Mouse (Mus musculus) CH12.LX (cell line): ENCODE results near the gene Atp5g2. TPM values are rescaled to one million over a fixed set of nuclear protein-coding genes. Genes with fewer than 3 reads are reported as not detected.
A peak's percentile ranks its signal among the peaks of the same experiment; 100 is the strongest.

Experiments
- DNase-seq: peaks from one replicate; pipeline ENCODE4 v3.0.0-alpha.2; 2013; ENCODE audit errors: extremely low read depth
- H3K27ac ChIP-seq: 2 replicates; pipeline ENCODE4 v1.5.1; 2012; ENCODE audit warnings: low read depth, mild to moderate bottlenecking, control low read depth, moderate library complexity; ENCODE audit not compliant: insufficient read depth
- H3K27me3 ChIP-seq: replicated peaks from 2 replicates; pipeline ENCODE3; 2012; ENCODE audit warnings: inconsistent platforms
- H3K36me3 ChIP-seq, 2 experiments: replicated peaks in 1 of 2; 2 replicates each; pipeline versions ENCODE3 to v1.6.1; 2012; ENCODE audit warnings: inconsistent platforms in 1 of 2, low read length in 1 of 2, mild to moderate bottlenecking in 1 of 2, mixed read lengths in 1 of 2, moderate library complexity in 1 of 2; ENCODE audit not compliant: control insufficient read depth in 1 of 2, insufficient read depth in 1 of 2
- H3K4me1 ChIP-seq, 2 experiments: 2 replicates each; pipeline ENCODE4 v1.6.1; 2012; ENCODE audit warnings: inconsistent platforms in 1 of 2, moderate library complexity in 1 of 2; ENCODE audit not compliant: insufficient read depth in 2 of 2, control insufficient read depth in 1 of 2
- H3K4me2 ChIP-seq: 2 replicates; pipeline ENCODE4 v1.6.1; 2012; ENCODE audit warnings: low read depth, mild to moderate bottlenecking, control low read depth; ENCODE audit not compliant: poor library complexity, insufficient read depth, severe bottlenecking
- H3K4me3 ChIP-seq, 3 experiments: fragments of 150-350 bp in 1 of 3; sonication (generic) in 1 of 3; replicated peaks in 1 of 3; 2 replicates each; pipeline versions ENCODE3 to v1.5.1; 2011 to 2012; ENCODE audit warnings: low read depth in 2 of 3, low read length in 2 of 3, mild to moderate bottlenecking in 2 of 3, moderate library complexity in 2 of 3, control low read depth in 1 of 3, improper control_type of control experiment in 1 of 3, inconsistent platforms in 1 of 3, mixed read lengths in 1 of 3; ENCODE audit not compliant: poor library complexity in 1 of 3
- H3K79me2 ChIP-seq: replicated peaks from 2 replicates; pipeline ENCODE4 v1.6.1; 2012; ENCODE audit warnings: mild to moderate bottlenecking, moderate library complexity; ENCODE audit not compliant: control insufficient read depth, poor library complexity, insufficient read depth, severe bottlenecking; ENCODE audit errors: extremely low read depth
- H3K9ac ChIP-seq: 2 replicates; pipeline ENCODE4 v1.6.1; 2012; ENCODE audit warnings: low read depth, mild to moderate bottlenecking, control low read depth, moderate library complexity; ENCODE audit not compliant: insufficient read depth
- H3K9me3 ChIP-seq: replicated peaks from 2 replicates; pipeline ENCODE3; 2012; ENCODE audit warnings: low read length, inconsistent platforms, mixed read lengths
- CTCF ChIP-seq, 2 experiments: IDR thresholded peaks in 1 of 2; conservative IDR thresholded peaks in 1 of 2; 2 replicates each; pipeline ENCODE4 v1.5.1; 2011 to 2012; ENCODE audit warnings: low read depth in 2 of 2, low read length in 2 of 2, improper control_type of control experiment in 1 of 2, inconsistent platforms in 1 of 2, mild to moderate bottlenecking in 1 of 2, moderate library complexity in 1 of 2
- JUN ChIP-seq: IDR thresholded peaks from 2 replicates; pipeline ENCODE4 v1.6.1; 2011; ENCODE audit warnings: low read depth, mild to moderate bottlenecking, low read length, improper control_type of control experiment, moderate library complexity; ENCODE audit not compliant: insufficient read depth
- MYC ChIP-seq: IDR thresholded peaks from 2 replicates; pipeline ENCODE4 v1.6.1; 2011; ENCODE audit warnings: low read depth, mild to moderate bottlenecking, improper control_type of control experiment, low read length
- PAX5 ChIP-seq: IDR thresholded peaks from 2 replicates; pipeline ENCODE4 v1.6.1; 2012; ENCODE audit warnings: low read length, inconsistent platforms, mixed read lengths
- TBP ChIP-seq: conservative IDR thresholded peaks from 2 replicates; pipeline ENCODE4 v1.6.1; 2011; ENCODE audit warnings: low read depth, low read length, improper control_type of control experiment
- UBTF ChIP-seq: IDR thresholded peaks from 2 replicates; pipeline ENCODE4 v1.6.1; 2012; ENCODE audit warnings: low read depth, mild to moderate bottlenecking, inconsistent platforms, low read length, improper control_type of control experiment, moderate library complexity
- ZNF384 ChIP-seq: IDR thresholded peaks from 2 replicates; pipeline ENCODE4 v1.6.1; 2012; ENCODE audit warnings: low read depth, low read length, improper control_type of control experiment, inconsistent platforms
- dilution Hi-C: fragments of 300-500 bp; cut with MboI; formaldehyde crosslinking; loops from 2 replicates; pipeline ENCODE4 v1.14.3; 2020; ENCODE audit warnings: low sequenced_read_pairs; ENCODE audit not compliant: extremely low pct_unique_long_range_greater_than_20kb, extremely low pct_ligation_motif_present
- in situ Hi-C: fragments of 300-500 bp; cut with MboI; formaldehyde crosslinking; loops from 3 replicates; pipeline ENCODE4 v1.14.3; 2019; ENCODE audit warnings: low sequenced_read_pairs, low pct_ligation_motif_present, low pct_unique_long_range_greater_than_20kb, mixed read lengths
- polyA plus RNA-seq: library from polyadenylated mRNA; unstranded; fragments of >175 nt; gene quantifications from 2 replicates; pipeline ENCODE4 v1.2.1, GENCODE M21; 2012; ENCODE audit warnings: low read depth; ENCODE audit not compliant: insufficient read length
- total RNA-seq, 2 experiments: library from RNA; depleted of rRNA; stranded (reverse); fragments of 300-350 nt in 1 of 2; fragments of >200 nt in 1 of 2; gene quantifications; 2 replicates each; pipeline ENCODE4 v1.2.3; 2012 to 2014

The Atp5g2 gene
- total and polyA plus RNA-seq, 3 experiments: 33.9 to 589 (median 281) TPM

DNA sequence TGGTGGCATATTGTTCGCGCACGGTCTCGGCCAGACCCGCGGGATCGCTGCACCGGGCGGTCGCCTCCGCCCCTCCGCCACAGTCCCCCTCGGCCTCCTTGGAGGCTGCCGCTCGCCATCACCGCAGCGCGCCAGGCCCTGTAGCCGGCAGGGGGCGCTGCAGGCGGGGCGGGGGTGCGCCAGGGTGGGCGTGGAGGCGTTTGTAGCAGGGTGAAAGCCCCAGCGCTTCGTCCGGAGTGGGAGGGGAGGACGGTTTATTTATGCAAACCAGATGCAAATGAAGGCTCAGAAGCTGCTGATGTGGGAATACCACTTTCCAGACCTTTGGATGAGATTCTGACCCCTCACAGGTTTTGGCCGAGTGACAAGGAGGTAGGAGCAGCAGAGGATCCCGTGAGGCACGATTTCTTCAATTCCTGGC is 20.8 kb upstream of the Atp5g2 start:
- Histone ChIP-seq H3K79me2 (no peaks in the 10 kb centered on the region), H3K4me2 (peak overlapping the region; percentile 61; the same call in 1 of the 2 replicates), H3K4me1 (0 out of 4 replicates have a peak, but pooled peaks cover 0 to 3% of the 10 kb centered on the region in 2 experiments), H3K4me3 (peak overlapping the region in 1 of 3 experiments; percentile 37), H3K27ac (no peak overlapping the region), H3K27me3 (peaks cover 82% of the 10 kb centered on the region), H3K36me3 (no peaks in the 10 kb centered on the region), H3K9ac (no peak overlapping the region), H3K9me3 (peaks cover 5% of the 10 kb centered on the region)
- TF ChIP-seq MYC (no peak), CTCF (conservative IDR thresholded peaks at IDR 0.05 in 1 of 2, IDR thresholded peaks at IDR 0.05 in 1 of 2; ENCODE audit: low read depth in 2 of 2, low read length in 2 of 2) (peak in 1 of 2 experiments; percentile 60; a peak in 2 of 4 replicates)
- dilution Hi-C loops: no loop called here
- no peak for DNase-seq
- in situ Hi-C loops: no loop called here

DNA sequence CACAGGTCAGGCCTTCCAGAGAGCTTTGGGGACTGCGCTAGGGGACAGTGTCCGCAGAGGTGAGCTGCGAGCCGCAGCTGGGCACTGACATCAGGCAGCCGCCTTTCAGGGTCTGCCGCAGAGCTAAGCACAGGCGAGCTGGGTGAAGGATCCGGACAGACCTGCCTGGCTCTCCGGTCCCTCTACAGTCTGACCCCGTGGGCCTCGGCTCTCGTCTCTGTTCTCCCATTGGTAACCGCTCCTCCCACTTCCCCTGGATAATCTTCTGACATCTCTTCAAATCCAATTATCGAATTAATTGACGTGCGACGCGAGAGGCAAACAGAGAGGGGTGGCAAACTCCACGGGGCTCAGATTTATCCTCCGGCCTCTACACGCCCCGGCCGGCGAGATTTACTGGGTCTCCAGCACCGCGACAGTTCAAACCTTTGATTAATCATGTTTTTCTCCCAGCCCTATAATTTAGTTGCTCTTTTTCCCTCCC is 20.2 kb upstream of the Atp5g2 start:
- in situ Hi-C loops: no loop called here
- Histone ChIP-seq H3K36me3 (no peaks in the 10 kb centered on the region), H3K4me3 (no peak overlapping the region), H3K79me2 (no peaks in the 10 kb centered on the region), H3K9ac (no peak overlapping the region; the same call in 1 of the 2 replicates), H3K4me1 (peaks cover 0 to 3% of the 10 kb centered on the region in 2 experiments; a peak in 1 of 4 replicates), H3K4me2 (peak overlapping the region; percentile 59), H3K9me3 (peaks cover 5% of the 10 kb centered on the region), H3K27me3 (peaks cover 82% of the 10 kb centered on the region), H3K27ac (no peak overlapping the region)
- no peak for DNase-seq
- no peak for TF ChIP-seq PAX5
- no peak for TF ChIP-seq UBTF
- no peak for TF ChIP-seq JUN
- TF ChIP-seq ZNF384: no peak
- no peak for TF ChIP-seq TBP
- dilution Hi-C loops: no loop called here

DNA sequence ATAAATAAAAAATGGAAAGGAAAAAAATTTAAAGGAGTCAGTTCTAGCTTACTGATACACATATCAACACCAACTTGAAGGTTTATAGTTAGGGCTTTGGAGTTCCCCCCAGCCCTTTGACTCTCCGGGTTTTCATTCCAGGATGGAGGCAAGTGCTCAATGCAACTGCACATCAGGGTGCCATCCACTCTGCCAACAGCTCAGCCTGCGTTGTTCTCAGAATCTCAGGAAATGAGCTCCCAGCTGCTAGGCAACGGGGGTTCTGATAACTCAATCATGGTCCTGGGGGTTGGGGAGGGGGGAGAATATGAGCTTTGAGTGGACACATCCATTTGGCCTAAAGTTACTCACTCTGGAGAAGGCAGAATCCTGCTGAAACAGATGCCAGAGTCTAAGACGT is 13.6 kb upstream of the Atp5g2 start:
- no peak for TF ChIP-seq CTCF (conservative IDR thresholded peaks at IDR 0.05 in 1 of 2, IDR thresholded peaks at IDR 0.05 in 1 of 2; ENCODE audit: low read depth in 2 of 2, low read length in 2 of 2)
- Histone ChIP-seq H3K27ac (no peak overlapping the region), H3K9ac (no peak overlapping the region), H3K79me2 (no peaks in the 10 kb centered on the region), H3K4me3 (no peak overlapping the region), H3K9me3 (no peaks in the 10 kb centered on the region), H3K36me3 (no peaks in the 10 kb centered on the region), H3K27me3 (peaks cover 67% of the 10 kb centered on the region), H3K4me1 (peaks cover 0 to 2% of the 10 kb centered on the region in 2 experiments; a peak in 1 of 4 replicates), H3K4me2 (no peak overlapping the region)
- no peak for DNase-seq
- dilution Hi-C loops (no loop called here), in situ Hi-C loops (no loop called here)
